Mouse (Mus musculus) C2C12 (cell line): ENCODE results near the gene Snx29. TPM values are rescaled to one million over a fixed set of nuclear protein-coding genes. Genes with fewer than 3 reads are reported as not detected.
"Not testable (repeated sequence)": the region's sequence is repeated elsewhere in the genome, so short reads cannot be mapped to it uniquely, and the experiment has no call there.

Source experiments
- H3K27me3 ChIP-seq: one replicate; pipeline ENCODE4 v1.6.1; 2011; ENCODE audit not compliant: control insufficient read depth, insufficient read depth, insufficient read length
- H3K36me3 ChIP-seq: one replicate; pipeline ENCODE4 v1.6.1; 2011; ENCODE audit not compliant: control insufficient read depth, insufficient read depth
- H3K4me3 ChIP-seq: one replicate; pipeline ENCODE4 v1.5.1; 2011; ENCODE audit warnings: mild to moderate bottlenecking, control low read depth; ENCODE audit not compliant: poor library complexity, insufficient read depth, severe bottlenecking
- H3K79me2 ChIP-seq: one replicate; pipeline ENCODE4 v1.6.1; 2011; ENCODE audit not compliant: control insufficient read depth, insufficient read depth
- H3K79me3 ChIP-seq: one replicate; pipeline ENCODE4 v1.6.1; 2011; ENCODE audit warnings: low read depth, control low read depth
- H3ac ChIP-seq: one replicate; pipeline ENCODE3; 2011; ENCODE audit warnings: low read depth; ENCODE audit not compliant: control insufficient read depth, insufficient read length
- CEBPB ChIP-seq: IDR thresholded peaks from one replicate; pipeline ENCODE4 v1.6.1; 2011; ENCODE audit warnings: low read depth, mild to moderate bottlenecking, control low read depth, moderate library complexity
- CTCF ChIP-seq: IDR thresholded peaks from one replicate; pipeline ENCODE4 v1.5.1; 2011; ENCODE audit not compliant: control insufficient read depth, insufficient read depth, insufficient read length
- FOSL1 ChIP-seq: IDR thresholded peaks from one replicate; pipeline ENCODE4 v1.8.0; 2011; ENCODE audit warnings: mild to moderate bottlenecking, low read length; ENCODE audit not compliant: poor library complexity, insufficient read depth, severe bottlenecking
- MAX ChIP-seq: IDR thresholded peaks from one replicate; pipeline ENCODE4 v1.6.1; 2011; ENCODE audit warnings: mild to moderate bottlenecking, control low read depth
- MYOD1 ChIP-seq: IDR thresholded peaks from one replicate; pipeline ENCODE4 v1.6.1; 2011; ENCODE audit warnings: low read depth; ENCODE audit not compliant: control insufficient read depth, insufficient read length
- MYOG ChIP-seq: IDR thresholded peaks from one replicate; pipeline ENCODE4 v1.6.1; 2011; ENCODE audit not compliant: control insufficient read depth, insufficient read length; ENCODE audit errors: extremely low read depth
- USF1 ChIP-seq: IDR thresholded peaks from one replicate; pipeline ENCODE4 v1.6.1; 2011; ENCODE audit warnings: low read depth, mild to moderate bottlenecking, control low read depth, moderate library complexity
- polyA plus RNA-seq: library from polyadenylated mRNA; unstranded; fragments of >200 nt; fragmentation: generic; extraction: Trizol; gene quantifications from one replicate; pipeline ENCODE4 v1.2.1, GENCODE M21; 2012; ENCODE audit warnings: missing spikeins

Gene Snx29
- polyA plus RNA-seq, 1 experiment, result 0.62 TPM

DNA sequence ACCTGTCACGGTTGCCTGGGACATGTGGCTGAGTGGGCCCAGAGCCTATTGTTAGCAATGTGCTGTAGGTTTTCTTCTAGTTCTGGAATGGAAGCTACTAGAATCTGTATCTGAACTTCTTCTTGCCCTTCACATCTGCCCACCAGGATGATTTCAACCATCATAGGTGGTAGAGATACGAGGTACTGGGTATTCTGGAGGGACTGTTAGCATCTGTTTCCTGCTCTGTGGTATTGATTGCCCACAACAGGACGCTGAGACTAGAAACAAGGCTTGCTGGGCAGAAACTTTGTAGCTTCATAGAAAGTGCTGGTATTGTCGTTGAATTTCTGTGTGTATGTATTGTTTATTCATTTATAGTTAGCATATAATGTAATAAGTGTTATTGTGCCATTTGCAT lies 118.9 kb downstream of the Snx29 start:
- H3K36me3 ChIP-seq, result no peaks in the 10 kb centered on the region
- no peak overlapping the region for H3ac ChIP-seq
- TF ChIP-seq CEBPB (no peak), MAX (no peak)
- no peak overlapping the region for H3K4me3 ChIP-seq
- no peaks in the 10 kb centered on the region for H3K79me2 ChIP-seq
- no peaks in the 10 kb centered on the region for H3K79me3 ChIP-seq
- no peaks in the 10 kb centered on the region for H3K27me3 ChIP-seq

DNA sequence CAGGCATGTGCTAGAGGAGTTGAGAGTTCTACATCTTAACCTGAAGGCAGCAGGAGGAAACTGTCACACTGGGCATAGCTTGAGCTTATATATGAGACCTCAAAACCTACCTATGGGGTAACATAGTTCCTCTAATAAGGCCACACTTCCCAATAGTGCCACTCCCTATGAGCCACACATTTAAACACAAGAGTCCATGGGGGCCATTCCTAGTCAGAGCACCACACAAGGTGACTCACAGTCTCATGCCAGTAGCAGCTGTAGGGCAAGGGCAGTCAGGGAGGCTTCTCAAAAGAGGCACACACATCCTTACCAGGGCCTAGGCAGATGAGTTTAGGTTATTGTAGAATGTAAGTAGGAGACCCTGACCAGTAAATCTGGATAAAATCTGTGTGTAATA lies 119.8 kb downstream of the Snx29 start:
- TF ChIP-seq USF1 (no peak), MYOG (no peak), CTCF (no peak), MYOD1 (peak; percentile 54), FOSL1 (no peak), MAX (peak; percentile 29)

DNA sequence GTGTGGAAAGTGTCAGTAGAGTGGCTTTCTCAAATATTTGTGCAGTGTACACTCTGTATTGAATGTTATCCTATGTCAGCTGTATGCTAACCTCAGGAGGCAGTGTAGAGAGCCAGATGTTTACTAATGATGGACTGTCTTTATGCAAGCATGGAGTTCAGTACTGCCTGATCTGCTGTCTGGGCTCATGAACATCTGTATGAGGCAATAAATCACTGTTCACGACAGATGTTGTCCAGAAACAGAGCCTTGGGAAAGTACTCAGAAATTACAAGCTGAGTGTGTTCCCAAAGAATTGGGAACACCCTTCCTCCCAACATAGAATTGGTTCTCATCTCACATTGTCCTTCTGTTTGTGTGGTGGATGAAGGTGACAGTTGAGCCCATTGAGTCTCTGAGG lies 121.9 kb downstream of the Snx29 start:
- H3K36me3 ChIP-seq, result no peaks in the 10 kb centered on the region
- no peak overlapping the region for H3K4me3 ChIP-seq
- H3K79me2 ChIP-seq, result no peaks in the 10 kb centered on the region
- H3K27me3 ChIP-seq, result no peaks in the 10 kb centered on the region
- no peaks in the 10 kb centered on the region for H3K79me3 ChIP-seq
- TF ChIP-seq MYOD1 (no peak), CEBPB (no peak), CTCF (no peak), MYOG (no peak), USF1 (no peak), FOSL1 (no peak), MAX (no peak)
- H3ac ChIP-seq, result no peak overlapping the region

More for the DNA sequence above, 119.8 kb downstream of the Snx29 start:
- Histone ChIP-seq H3K36me3 (no peaks in the 10 kb centered on the region), H3K79me3 (no peaks in the 10 kb centered on the region), H3K27me3 (no peaks in the 10 kb centered on the region), H3K4me3 (no peak overlapping the region), H3ac (no peak overlapping the region), H3K79me2 (no peaks in the 10 kb centered on the region)

DNA sequence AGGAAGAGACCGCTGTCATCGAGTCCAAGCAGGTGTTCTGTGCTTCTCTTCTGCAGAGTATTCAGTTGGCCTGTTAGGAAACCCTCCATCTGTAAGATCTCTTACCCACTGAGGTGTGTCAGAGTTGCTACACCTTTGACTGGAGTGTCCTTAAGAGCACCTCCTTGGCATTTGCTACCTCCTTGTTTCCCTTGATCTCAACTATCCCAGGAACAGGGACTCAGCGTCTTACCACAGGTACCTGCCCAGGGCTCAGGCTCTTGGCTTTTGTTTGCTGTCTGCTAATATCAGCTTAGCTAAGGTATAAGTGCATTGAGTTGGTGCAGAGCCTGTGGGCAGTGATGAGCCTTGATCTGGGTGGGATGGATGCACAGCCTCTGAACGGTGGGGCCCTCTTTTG lies 124.3 kb downstream of the Snx29 start:
- H3K79me2 ChIP-seq, result no peaks in the 10 kb centered on the region
- TF ChIP-seq MYOG (no peak), MYOD1 (no peak), CTCF (no peak), USF1 (no peak), MAX (no peak), CEBPB (no peak), FOSL1 (no peak)

DNA sequence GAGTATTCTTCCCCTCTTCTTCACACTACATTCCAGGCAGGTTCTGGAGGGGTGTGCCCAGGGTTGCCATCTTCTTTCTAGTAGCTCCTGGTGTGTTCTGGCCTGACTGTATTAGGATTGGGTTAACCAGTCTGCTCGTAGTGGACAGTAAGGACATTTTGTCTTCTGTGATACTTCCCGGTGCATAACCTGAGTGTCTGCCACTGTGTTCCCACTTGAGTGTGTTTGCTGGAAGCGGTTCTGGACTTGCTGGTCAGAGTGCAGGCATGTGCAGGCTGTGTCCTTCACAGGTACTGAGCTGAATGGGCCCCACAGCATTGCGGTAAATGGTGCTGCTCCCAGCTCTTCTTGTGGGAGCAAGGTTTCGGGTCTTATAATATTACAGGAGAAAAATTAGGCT lies 125.2 kb downstream of the Snx29 start:
- no peaks in the 10 kb centered on the region for H3K36me3 ChIP-seq
- no peaks in the 10 kb centered on the region for H3K27me3 ChIP-seq
- no peaks in the 10 kb centered on the region for H3K79me3 ChIP-seq
- no peak for TF ChIP-seq MYOD1
- TF ChIP-seq MAX, result no peak
- no peak for TF ChIP-seq FOSL1
- TF ChIP-seq CEBPB, result no peak
- no peak for TF ChIP-seq USF1
- TF ChIP-seq MYOG, result no peak
- no peak for TF ChIP-seq CTCF
- H3ac ChIP-seq, result no peak overlapping the region
- no peaks in the 10 kb centered on the region for H3K79me2 ChIP-seq
- no peak overlapping the region for H3K4me3 ChIP-seq

More for the DNA sequence above, 124.3 kb downstream of the Snx29 start:
- Histone ChIP-seq H3K36me3 (no peaks in the 10 kb centered on the region), H3K4me3 (no peak overlapping the region), H3K79me3 (no peaks in the 10 kb centered on the region), H3K27me3 (no peaks in the 10 kb centered on the region), H3ac (no peak overlapping the region)

DNA sequence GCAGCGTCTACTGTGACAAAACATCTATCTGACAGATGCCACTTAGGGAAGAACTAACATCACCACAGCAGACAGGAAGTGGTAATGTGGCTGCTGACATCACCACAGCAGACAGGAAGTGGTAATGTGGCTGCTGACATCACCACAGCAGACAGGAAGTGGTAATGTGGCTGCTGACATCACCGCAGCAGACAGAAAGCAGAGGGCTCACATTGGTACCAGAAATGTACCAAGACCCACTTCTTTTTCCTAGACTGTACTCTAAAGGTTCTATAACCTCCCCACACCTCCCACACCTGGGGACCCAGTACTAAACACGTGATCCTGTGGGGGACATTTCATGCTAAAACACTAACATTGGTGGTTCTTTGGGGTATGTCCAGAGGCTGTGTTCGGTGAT lies 126.0 kb downstream of the Snx29 start:
- H3K79me3 ChIP-seq, H3K4me3 ChIP-seq, H3ac ChIP-seq, H3K36me3 ChIP-seq, H3K27me3 ChIP-seq, H3K79me2 ChIP-seq: not testable (repeated sequence)
